Mouse (Mus musculus) left cerebral cortex, postnatal 36 days (tissue): ENCODE data around the gene Fmo9. TPM values are rescaled to one million over a fixed set of nuclear protein-coding genes. Genes with fewer than 3 reads are reported as not detected.

Experiments
- DNase-seq, 2 experiments: peaks; one replicate each; pipeline ENCODE4 v3.0.0; 2021 to 2022; ENCODE audit warnings: low spot score in 2 of 2, mixed read lengths in 1 of 2
- intact Hi-C: fragments of 180-260 bp; cut with DNase I; formaldehyde crosslinking; loops from one replicate; pipeline ENCODE4 v1.15.1; 2025
- microRNA-seq: library from miRNA; unstranded; fragments of <30 nt; microRNA quantifications from one replicate; pipeline ENCODE4 v1.2.0, GENCODE M21; 2022
- total RNA-seq, 2 experiments: library from RNA; stranded (reverse); gene quantifications; 2 replicates each; pipeline ENCODE4 v1.2.3; 2021

Fmo9 gene
- not detected for total RNA-seq

GRCm38 (mm10) chr1:166681745-166682144 is at the start of gene Fmo9:
Fmo9 (minus strand) TSS chr1:166681845.
- intact Hi-C loops = no loop called here
- DNase-seq = no peak

- intact Hi-C loops = no loop called here
These were observed 49.2 kb upstream of the Fmo9 start for GRCm38 (mm10) chr1:166730886-166731285.

GRCm38 (mm10) chr1:166730215-166730614 is 48.6 kb upstream of the Fmo9 start:
- no peak for DNase-seq
- intact Hi-C loops = no loop called here

More at GRCm38 (mm10) chr1:166730886-166731285, 49.2 kb upstream of the Fmo9 start:
- DNase-seq = no peak

GRCm38 (mm10) chr1:166710861-166711260 is 29.2 kb upstream of the Fmo9 start:
- DNase-seq = no peak
- intact Hi-C loops = no loop called here

- intact Hi-C loops = no loop called here
- no peak for DNase-seq
These were observed 20.7 kb upstream of the Fmo9 start for GRCm38 (mm10) chr1:166702270-166702912.

- intact Hi-C loops = no loop called here
- no peak for DNase-seq
These were observed 12.4 kb downstream of the Fmo9 start for GRCm38 (mm10) chr1:166669264-166669663.

- intact Hi-C loops = no loop called here
- DNase-seq = no peak
These were observed 20.8 kb downstream of the Fmo9 start for GRCm38 (mm10) chr1:166660800-166661199.

GRCm38 (mm10) chr1:166647593-166647992 is 34.1 kb downstream of the Fmo9 start, which contains the start of gene Gm4847:
Gm4847 (minus strand) TSS chr1:166647693.
- no peak for DNase-seq
- intact Hi-C loops = no loop called here

Small RNAs within 50 kb of the gene (microRNA-seq; reads per million reads assigned to microRNA genes)
- not detected for gene Gm22992

Other genes with a start within 250 kb of the Fmo9 start
- not detected for gene Gm4846, start 184.3 kb downstream of the Fmo9 start, total RNA-seq
- gene Gm4847, start 34.2 kb downstream of the Fmo9 start, total RNA-seq = under 1 TPM in 1 of 2 experiments, not detected in 1; 0.10 TPM